ENCODE assay signal across 8 mouse cellular contexts in the genomic region with DNA sequence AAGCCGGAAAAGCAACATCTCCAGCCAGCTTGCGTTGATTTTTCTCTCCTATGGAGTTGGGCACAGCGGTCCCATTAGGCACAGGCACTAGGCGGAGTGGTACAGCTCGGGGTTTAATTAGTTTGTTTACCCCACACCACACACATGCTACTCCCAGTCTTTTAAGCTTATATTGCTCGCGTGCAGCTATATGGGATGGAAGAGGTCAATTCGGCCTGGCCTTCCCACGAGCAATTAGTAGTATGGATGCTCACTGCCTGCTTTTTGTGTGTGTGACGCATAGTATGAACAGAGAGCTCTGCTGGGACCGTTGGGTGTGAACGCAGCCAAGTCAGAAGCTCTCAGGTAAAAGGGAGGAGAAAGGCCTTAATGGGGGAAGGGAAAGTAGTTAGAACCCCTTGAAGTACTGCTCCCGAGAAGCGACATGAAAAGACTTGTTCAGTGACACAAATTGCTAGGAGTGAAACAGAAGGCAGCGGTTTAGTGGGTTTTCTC. TPM values are rescaled to one million over a fixed set of nuclear protein-coding genes. Genes with fewer than 3 reads are reported as not detected.
DNase-seq lines count a peak whose midpoint lies in the region; ATAC-seq and TF ChIP-seq lines count a peak whose summit lies in the region.

No protein-coding gene starts in this region.

- peak overlapping the region; percentile 96 for H3K27ac ChIP-seq in left cerebral cortex, adult 2 months
- peak overlapping the region; percentile 94 for H3K27ac ChIP-seq in forebrain, embryonic 16.5 days (ENCODE audit: low read length)
- peak overlapping the region; percentile 24 for H3K27ac ChIP-seq in macrophage

- intact Hi-C loops in left cerebral cortex, adult 2 months (cut with DNase I), result loop anchor here (2.0 to 10.0 kb wide), 4 partner anchors 82 to 192 kb away; no protein-coding TSS in a partner anchor
- intact Hi-C loops in left cerebral cortex, postnatal 4 days (cut with DNase I), result no loop called here

- peak overlapping the region; percentile 61 for H3K4me3 ChIP-seq in left cerebral cortex, adult 2 months
- H3K4me3 ChIP-seq in forebrain, embryonic 16.5 days (replicated peaks; ENCODE audit: low read length), result peak overlapping the region; percentile 59
- no peak overlapping the region for H3K4me3 ChIP-seq in macrophage (ENCODE audit: inconsistent target)

- no peak for TF ChIP-seq CTCF in left cerebral cortex, adult 2 months (IDR thresholded peaks at IDR 0.05)

- no peaks in the 10 kb centered on the region for H3K79me2 ChIP-seq in macrophage (ENCODE audit: inconsistent target)

- H3K9ac ChIP-seq in forebrain, embryonic 16.5 days (replicated peaks; ENCODE audit: low read depth, low read length), result peak overlapping the region; percentile 63

- peak overlapping the region; percentile 79 for H3K4me2 ChIP-seq in forebrain, embryonic 16.5 days (ENCODE audit: low read length)

- no peaks in the 10 kb centered on the region for H3K27me3 ChIP-seq in forebrain, embryonic 16.5 days (replicated peaks; ENCODE audit: control insufficient read depth, insufficient read depth, low read length)

- 3% methylated on average over 15 of the region's 15 CpGs for WGBS in forebrain, embryonic 16.5 days
- 66% methylated on average over 15 of the region's 15 CpGs for WGBS in macrophage (ENCODE audit: missing documents)

- ATAC-seq in forebrain, embryonic 16.5 days, result peak; percentile 63
- no peak for ATAC-seq in megakaryocyte-erythroid progenitor cell, adult 5-6 weeks (replicated peaks; ENCODE audit: low FRiP score, low TSS enrichment, poor library complexity, severe bottlenecking)
- no peak for ATAC-seq in granulocyte monocyte progenitor cell, adult 5-6 weeks (replicated peaks; ENCODE audit: poor library complexity, severe bottlenecking)

- peak; percentile 18 to 28 for DNase-seq in left cerebral cortex, adult 2 months (ENCODE audit: extremely low spot score in 1 of 2, low spot score in 2 of 2)
- DNase-seq in left cerebral cortex, postnatal 4 days, result no peak
- DNase-seq in cerebellum, adult 8-10 months, result peak; percentile 35
- no peak for DNase-seq in spleen, adult 12 weeks (ENCODE audit: low spot score)

- no peaks in the 10 kb centered on the region for H3K36me3 ChIP-seq in forebrain, embryonic 16.5 days (ENCODE audit: control insufficient read depth, insufficient read depth)
- no peaks in the 10 kb centered on the region for H3K36me3 ChIP-seq in macrophage (ENCODE audit: inconsistent target)

- peaks cover 38% of the 10 kb centered on the region for H3K4me1 ChIP-seq in forebrain, embryonic 16.5 days (replicated peaks; ENCODE audit: control insufficient read depth, insufficient read depth, low read length)

- H3K9me3 ChIP-seq in forebrain, embryonic 16.5 days (ENCODE audit: control insufficient read depth, low read length), result no peaks in the 10 kb centered on the region

RNA-seq across cellular contexts. Expression of a gene that starts 1.6 kb away (rescaled TPM):
- total RNA-seq in left cerebral cortex, adult 2 months (2021), result 100 to 1,000 TPM; 178 to 181 TPM
- 100 to 1,000 TPM; 120 to 125 TPM for total RNA-seq in left cerebral cortex, postnatal 4 days (2021)
- polyA plus RNA-seq in forebrain, embryonic 16.5 days (2015; fragmentation: Nextera tagmentation; extraction: Ambion mirVana), result 19.0 and 22.6 TPM in 2 replicates
- 10 to 100 TPM in 5 of 26 experiments, 1 to 10 TPM in 15, under 1 TPM in 6; 0.26 to 22.2 (median 1.9) TPM for total RNA-seq in macrophage (2018; cell fraction: chromatin; rRNA removed)
- under 1 TPM; 0.04 to 0.85 (median 0.17) TPM for total RNA-seq in macrophage (2018; cell fraction: cytosol; rRNA removed)
- total RNA-seq in macrophage (2018; cell fraction: nucleus; rRNA removed), result 1 to 10 TPM in 16 of 26 experiments, under 1 TPM in 10; 0.32 to 8.8 (median 1.3) TPM
- polyA plus RNA-seq in macrophage (2018), result 0.03 to 0.10 TPM (median 0.06 TPM) in 3 replicates
- total RNA-seq in megakaryocyte-erythroid progenitor cell, adult 5-6 weeks (2014; fragmentation: Nextera tagmentation), result 0.13 TPM in 1 of 2 replicates, not detected in the other
- total RNA-seq in megakaryocyte-erythroid progenitor cell, adult 5-6 weeks (2017), result 0.15 and 0.52 TPM in 2 replicates
- not detected in 2 replicates for total RNA-seq in granulocyte monocyte progenitor cell, adult 5-6 weeks (2014; fragmentation: Nextera tagmentation)
- total RNA-seq in granulocyte monocyte progenitor cell, adult 5-6 weeks (2017), result 0.21 TPM in 1 of 2 replicates, not detected in the other

Comparison
In these comparisons a context has a peak if more than half of its experiments do, and no peak if none do; other contexts are left out.
1. DNase-seq: peak in left cerebral cortex, adult 2 months (2 of 2) and cerebellum, adult 8-10 months (single experiment); none in left cerebral cortex, postnatal 4 days (single experiment) and spleen, adult 12 weeks (single experiment).
2. H3K27ac ChIP-seq: peak in every context shown above with its lines; median percentile 96 in left cerebral cortex, adult 2 months; 94 in forebrain, embryonic 16.5 days; 24 in macrophage.
3. RNA of a gene that starts 1.6 kb away (total RNA-seq): 178 to 181 TPM in left cerebral cortex, adult 2 months and 120 to 125 TPM in left cerebral cortex, postnatal 4 days; 0.13 to 0.52 TPM in megakaryocyte-erythroid progenitor cell, adult 5-6 weeks and 0.21 TPM in granulocyte monocyte progenitor cell, adult 5-6 weeks; every median in the first group is over 10 times any median in the second.